Mouse (Mus musculus) midbrain, postnatal 0 days (tissue): Measurements from ENCODE around the gene Kif1bp. TPM values are rescaled to one million over a fixed set of nuclear protein-coding genes. Genes with fewer than 3 reads are reported as not detected.
"Not testable (repeated sequence)": the region's sequence is repeated elsewhere in the genome, so short reads cannot be mapped to it uniquely, and the experiment has no call there.

Experiments used
- ATAC-seq: fragments of 200-750 bp; cut with Nextera tagmentation; 2 replicates; pipeline ENCODE4 v1.8.0; 2017; ENCODE audit warnings: moderate number of reproducible peaks, mild to moderate bottlenecking, moderate TSS enrichment, moderate library complexity; ENCODE audit not compliant: low FRiP score
- DNase-seq: peaks from one replicate; pipeline ENCODE4 v3.0.0-alpha.2; 2015; ENCODE audit warnings: low spot score
- H3K27ac ChIP-seq: fragments of 300-500 bp; sonication (generic); 2 replicates; pipeline ENCODE4 v1.5.1; 2014; ENCODE audit warnings: low read depth, mild to moderate bottlenecking, low read length, mixed read lengths
- H3K27me3 ChIP-seq: fragments of 300-500 bp; sonication (generic); 2 replicates; pipeline ENCODE4 v1.6.1; 2014; ENCODE audit warnings: low read length, control low read depth, mixed read lengths; ENCODE audit not compliant: insufficient read depth
- H3K36me3 ChIP-seq: fragments of 300-500 bp; sonication (generic); 2 replicates; pipeline ENCODE4 v1.6.1; 2014; ENCODE audit warnings: low read length, control low read depth, mixed read lengths; ENCODE audit not compliant: insufficient read depth
- H3K4me1 ChIP-seq: fragments of 300-500 bp; sonication (generic); 2 replicates; pipeline ENCODE4 v1.6.1; 2014; ENCODE audit warnings: mild to moderate bottlenecking, control low read depth, antibody characterized with exemption, low read length, mixed read lengths; ENCODE audit not compliant: insufficient read depth
- H3K4me2 ChIP-seq: fragments of 300-500 bp; sonication (generic); 2 replicates; pipeline ENCODE4 v1.6.1; 2014; ENCODE audit warnings: low read depth, mild to moderate bottlenecking, low read length, mixed read lengths; ENCODE audit not compliant: poor library complexity, severe bottlenecking
- H3K4me3 ChIP-seq: fragments of 300-500 bp; sonication (generic); 2 replicates; pipeline ENCODE4 v1.5.1; 2014; ENCODE audit warnings: low read depth, mild to moderate bottlenecking, low read length, moderate library complexity
- H3K9ac ChIP-seq: fragments of 300-500 bp; sonication (generic); replicated peaks from 2 replicates; pipeline ENCODE4 v1.6.1; 2014; ENCODE audit warnings: mild to moderate bottlenecking, low read length, moderate library complexity, mixed read lengths; ENCODE audit not compliant: poor library complexity, severe bottlenecking
- H3K9me3 ChIP-seq: fragments of 300-500 bp; sonication (generic); 2 replicates; pipeline ENCODE4 v1.6.1; 2016; ENCODE audit warnings: low read length, control low read depth
- CTCF ChIP-seq: IDR thresholded peaks from 2 replicates; pipeline ENCODE4 v1.5.1; 2016; ENCODE audit warnings: antibody characterized with exemption, mild to moderate bottlenecking
- WGBS: fragments of 180-500 bp; shearing (Covaris S2); extraction: QIAGEN DNeasy Blood & Tissue Kit; methylation state at CpG from one replicate; pipeline ENCODE4 v1.1.7; 2014; 5-methylcytosine and 5-hydroxymethylcytosine counted together
- polyA plus RNA-seq: library from polyadenylated mRNA; unstranded; fragments of >200 nt; fragmentation: Nextera tagmentation; extraction: Ambion mirVana; gene quantifications from 2 replicates; pipeline ENCODE4 v1.2.1, GENCODE M21; 2015
- total RNA-seq: library from RNA; depleted of rRNA; stranded (reverse); fragments of >200 nt; gene quantifications from 2 replicates; pipeline ENCODE4 v1.2.3, GENCODE M21; 2014

The Kif1bp gene
- total and polyA plus RNA-seq, 2 experiments from 2014 or later = 70.5 to 73.4 TPM

- ATAC-seq (no peak), DNase-seq (peak; percentile 12)
- Histone ChIP-seq H3K4me1 (no peaks in the 10 kb centered on the region), H3K9ac (peak overlapping the region; percentile 77; the same call in 1 of the 2 replicates), H3K27me3 (no peaks in the 10 kb centered on the region), H3K36me3 (peaks cover 15% of the 10 kb centered on the region), H3K9me3 (no peaks in the 10 kb centered on the region), H3K4me3 (peak overlapping the region; percentile 91), H3K4me2 (peak overlapping the region; percentile 74), H3K27ac (no peak overlapping the region)
- WGBS = 13% methylated on average over 20 of the region's 20 CpGs
- TF ChIP-seq CTCF = no peak
Observed at GRCm38 (mm10) chr10:62601053-62601791, 23.0 kb upstream of the Kif1bp start.

- ATAC-seq = no peak
- Histone ChIP-seq H3K9ac (no peak overlapping the region), H3K27me3 (no peaks in the 10 kb centered on the region), H3K4me2 (no peak overlapping the region), H3K4me1 (no peaks in the 10 kb centered on the region), H3K36me3 (peaks cover 15% of the 10 kb centered on the region), H3K4me3 (no peak overlapping the region), H3K9me3 (no peaks in the 10 kb centered on the region), H3K27ac (no peak overlapping the region)
- no peak for TF ChIP-seq CTCF
- 86% methylated on average over 6 of the region's 6 CpGs for WGBS
- no peak for DNase-seq
Observed at GRCm38 (mm10) chr10:62600056-62600455, 21.8 kb upstream of the Kif1bp start.

- H3K36me3 ChIP-seq = peaks cover 19% of the 10 kb centered on the region
- ATAC-seq, H3K9me3 ChIP-seq, H3K4me3 ChIP-seq, H3K27ac ChIP-seq, H3K4me2 ChIP-seq, DNase-seq, H3K27me3 ChIP-seq, H3K4me1 ChIP-seq, H3K9ac ChIP-seq: not testable (repeated sequence)
- 95% methylated on average over 3 of the region's 3 CpGs for WGBS
Observed at GRCm38 (mm10) chr10:62599311-62599710, 21.1 kb upstream of the Kif1bp start.

- no peak for DNase-seq
- H3K4me2 ChIP-seq = no peak overlapping the region
- no peak overlapping the region for H3K27ac ChIP-seq
- WGBS = 78% methylated on average over 7 of the region's 7 CpGs
- no peaks in the 10 kb centered on the region for H3K27me3 ChIP-seq
- no peak for TF ChIP-seq CTCF
- no peak overlapping the region for H3K4me3 ChIP-seq
- H3K9me3 ChIP-seq = no peaks in the 10 kb centered on the region
- H3K36me3 ChIP-seq = peaks cover 44% of the 10 kb centered on the region
- no peaks in the 10 kb centered on the region for H3K4me1 ChIP-seq
- ATAC-seq = no peak
- H3K9ac ChIP-seq = no peak overlapping the region
Observed at GRCm38 (mm10) chr10:62592496-62592895, 14.2 kb upstream of the Kif1bp start.

- Histone ChIP-seq H3K9me3 (no peaks in the 10 kb centered on the region), H3K4me3 (no peak overlapping the region), H3K36me3 (peaks cover 52% of the 10 kb centered on the region), H3K27me3 (no peaks in the 10 kb centered on the region), H3K4me1 (no peaks in the 10 kb centered on the region), H3K27ac (0 out of 2 replicates have a peak overlapping the region, but pooled peaks have one; percentile 6), H3K9ac (no peak overlapping the region), H3K4me2 (no peak overlapping the region)
- TF ChIP-seq CTCF = peak; percentile 98
- ATAC-seq (peak; percentile 71), DNase-seq (peak; percentile 96)
- 23% methylated on average over 6 of the region's 6 CpGs for WGBS
Observed at GRCm38 (mm10) chr10:62590200-62590599, 11.9 kb upstream of the Kif1bp start.

- DNase-seq = no peak
- Histone ChIP-seq H3K4me1 (no peaks in the 10 kb centered on the region), H3K27ac (no peak overlapping the region), H3K27me3 (no peaks in the 10 kb centered on the region), H3K4me3 (no peak overlapping the region), H3K36me3 (peaks cover 60% of the 10 kb centered on the region), H3K4me2 (no peak overlapping the region), H3K9ac (no peak overlapping the region), H3K9me3 (no peaks in the 10 kb centered on the region)
- no peak for TF ChIP-seq CTCF
- no peak for ATAC-seq
- WGBS = 84% methylated on average over 4 of the region's 4 CpGs
Observed at GRCm38 (mm10) chr10:62588616-62589015, 10.4 kb upstream of the Kif1bp start.
